ENCODE assay signal across 29 mouse cellular contexts in genomic region chr3:66035226-66035625, GRCm38 (mm10).
"Had no signal": no experiment of that assay in that cellular context is flagged by ENCODE, and none has a peak within 500 bp of the region (broad histone marks: within the 10 kb centered on the region; RNA-seq: fewer than 3 reads in every experiment).

No protein-coding gene starts in this region.

- H3K36me3 ChIP-seq: embryonic facial prominence, embryonic 10.5 days; embryonic facial prominence, embryonic 12.5 days; embryonic facial prominence, embryonic 13.5 days; embryonic facial prominence, embryonic 15.5 days; forebrain, embryonic 10.5 days; forebrain, embryonic 12.5 days; forebrain, embryonic 15.5 days had no signal

- DNase-seq: cerebellum, adult 2 months; cerebellum, adult 8-10 months; cerebellum, adult 9-10 months; cerebellum, adult 9-11 months; cerebellum, postnatal 10 days; cerebellum, postnatal 14 days; cerebellum, postnatal 25 days; cerebellum, postnatal 36 days; embryo, embryonic 11 days; forebrain, postnatal 0 days; gastrocnemius, adult 2 months; gastrocnemius, postnatal 10 days; gastrocnemius, postnatal 14 days; gastrocnemius, postnatal 25 days; gastrocnemius, postnatal 36 days; heart, adult 11 months; heart, adult 18-20 months; heart, adult 2 months had no signal

- H3K27me3 ChIP-seq: embryonic facial prominence, embryonic 12.5 days; embryonic facial prominence, embryonic 13.5 days; embryonic facial prominence, embryonic 15.5 days; forebrain, embryonic 12.5 days; forebrain, embryonic 13.5 days; forebrain, embryonic 15.5 days had no signal

- H3K9ac ChIP-seq: embryonic facial prominence, embryonic 12.5 days; embryonic facial prominence, embryonic 13.5 days; embryonic facial prominence, embryonic 15.5 days; forebrain, embryonic 12.5 days; forebrain, embryonic 13.5 days; forebrain, embryonic 15.5 days; forebrain, postnatal 0 days had no signal

- ATAC-seq: forebrain, embryonic 13.5 days; forebrain, embryonic 14.5 days; forebrain, embryonic 15.5 days; forebrain, embryonic 16.5 days; forebrain, postnatal 0 days had no signal

- H3K27ac ChIP-seq: embryonic facial prominence, embryonic 10.5 days; embryonic facial prominence, embryonic 12.5 days; embryonic facial prominence, embryonic 13.5 days; embryonic facial prominence, embryonic 15.5 days; forebrain, embryonic 10.5 days; forebrain, embryonic 12.5 days; forebrain, embryonic 13.5 days; forebrain, embryonic 15.5 days; gastrocnemius, adult 2 months; heart, adult 2 months had no signal

- H3K4me1 ChIP-seq: embryonic facial prominence, embryonic 15.5 days; forebrain, embryonic 10.5 days; forebrain, embryonic 12.5 days; forebrain, embryonic 13.5 days; forebrain, embryonic 15.5 days had no signal

- H3K4me3 ChIP-seq: embryonic facial prominence, embryonic 10.5 days; embryonic facial prominence, embryonic 12.5 days; embryonic facial prominence, embryonic 13.5 days; embryonic facial prominence, embryonic 15.5 days; erythroblast, embryonic 14.5 days; forebrain, embryonic 10.5 days; forebrain, embryonic 12.5 days; forebrain, embryonic 13.5 days; forebrain, embryonic 15.5 days; gastrocnemius, adult 2 months; heart, adult 2 months had no signal

- H3K9me3 ChIP-seq: embryonic facial prominence, embryonic 10.5 days; embryonic facial prominence, embryonic 12.5 days; embryonic facial prominence, embryonic 13.5 days; embryonic facial prominence, embryonic 15.5 days; forebrain, embryonic 12.5 days; forebrain, embryonic 13.5 days; forebrain, embryonic 15.5 days had no signal

- H3K4me2 ChIP-seq: embryonic facial prominence, embryonic 12.5 days; embryonic facial prominence, embryonic 13.5 days; embryonic facial prominence, embryonic 15.5 days; forebrain, embryonic 12.5 days; forebrain, embryonic 13.5 days; forebrain, embryonic 15.5 days had no signal
